Mouse (Mus musculus): ENCODE measurements around the gene Gatc. TPM values are rescaled to one million over a fixed set of nuclear protein-coding genes. Genes with fewer than 3 reads are reported as not detected.
"Not testable (repeated sequence)": the region's sequence is repeated elsewhere in the genome, so short reads cannot be mapped to it uniquely, and the experiment has no call there.

Gene Gatc
- total RNA-seq (2021) (10 to 100 TPM; 21.1 to 24.0 TPM), polyA plus RNA-seq (2012; rRNA removed) (12.2 and 15.4 TPM in 2 replicates)
- long read RNA-seq, transcript Gatc-201 (3 exons, 1,797 nt), result major isoform, 12 of 13 reads
- long read RNA-seq, partial matches to known transcripts, result 0 of 13 reads
- long read RNA-seq, other reads (novel, unspliced or antisense), result 1 of 13 reads

GRCm38 (mm10) chr5:115340577-115341313, at the start of gene Gatc, which contains the start of gene Triap1:
Gene Gatc (minus strand): TSS chr5:115341178.
Gene Triap1 (plus strand): TSS chr5:115341225.
- DNase-seq, result peak; percentile 94

- not testable (repeated sequence) for DNase-seq
These were observed 37.9 kb upstream of the Gatc start for GRCm38 (mm10) chr5:115378882-115379281.

DNA sequence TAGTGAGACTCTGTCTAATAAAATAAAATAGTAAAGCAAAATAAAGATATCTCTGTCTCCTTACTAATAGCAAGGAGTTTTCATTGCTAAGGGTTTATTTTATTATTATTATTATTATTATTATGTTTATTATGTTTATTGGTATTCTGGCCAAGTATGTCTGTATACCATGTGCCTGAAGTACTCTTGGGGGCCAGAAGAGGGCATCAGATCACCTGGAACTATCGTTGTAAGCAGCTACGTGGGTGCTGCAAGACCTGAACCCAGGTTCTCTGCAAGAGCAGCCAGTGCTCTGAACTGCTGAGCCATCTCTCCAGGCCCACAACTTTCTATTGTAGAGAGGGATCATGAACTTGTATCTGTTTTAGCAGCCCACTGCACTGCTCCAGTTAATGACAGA, 34.5 kb upstream of the Gatc start:
- DNase-seq, result no peak

DNA sequence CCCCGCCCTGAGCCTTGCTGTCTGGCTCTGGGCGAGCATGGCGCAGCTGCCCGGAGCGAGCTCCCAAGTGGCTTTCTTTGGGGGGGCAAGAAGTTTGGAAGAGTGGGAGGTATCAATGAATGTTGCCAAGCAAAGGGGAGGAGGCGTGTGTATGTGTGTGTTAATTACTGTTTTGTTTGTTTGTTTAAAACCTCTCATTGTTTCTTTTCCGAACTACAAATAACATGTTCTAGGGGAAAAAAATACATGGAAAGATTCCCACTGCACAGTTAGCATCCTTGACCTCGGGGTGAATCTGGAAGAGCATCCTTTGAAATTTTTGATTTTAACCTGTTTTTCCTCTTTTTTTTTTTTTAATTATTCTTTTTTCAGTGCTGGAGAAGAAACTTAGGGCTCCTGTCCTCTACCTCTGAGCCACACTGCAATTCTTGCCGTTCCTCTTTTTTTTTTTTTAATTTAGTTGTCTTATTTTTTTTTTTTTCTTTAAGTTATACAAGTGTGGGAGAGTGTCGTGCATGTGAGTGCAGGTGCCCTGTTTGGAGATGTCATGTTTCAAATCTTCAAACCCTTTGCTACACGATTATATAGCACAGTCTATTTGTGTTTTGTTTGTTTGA, 33.3 kb upstream of the Gatc start:
- DNase-seq, result no peak

DNA sequence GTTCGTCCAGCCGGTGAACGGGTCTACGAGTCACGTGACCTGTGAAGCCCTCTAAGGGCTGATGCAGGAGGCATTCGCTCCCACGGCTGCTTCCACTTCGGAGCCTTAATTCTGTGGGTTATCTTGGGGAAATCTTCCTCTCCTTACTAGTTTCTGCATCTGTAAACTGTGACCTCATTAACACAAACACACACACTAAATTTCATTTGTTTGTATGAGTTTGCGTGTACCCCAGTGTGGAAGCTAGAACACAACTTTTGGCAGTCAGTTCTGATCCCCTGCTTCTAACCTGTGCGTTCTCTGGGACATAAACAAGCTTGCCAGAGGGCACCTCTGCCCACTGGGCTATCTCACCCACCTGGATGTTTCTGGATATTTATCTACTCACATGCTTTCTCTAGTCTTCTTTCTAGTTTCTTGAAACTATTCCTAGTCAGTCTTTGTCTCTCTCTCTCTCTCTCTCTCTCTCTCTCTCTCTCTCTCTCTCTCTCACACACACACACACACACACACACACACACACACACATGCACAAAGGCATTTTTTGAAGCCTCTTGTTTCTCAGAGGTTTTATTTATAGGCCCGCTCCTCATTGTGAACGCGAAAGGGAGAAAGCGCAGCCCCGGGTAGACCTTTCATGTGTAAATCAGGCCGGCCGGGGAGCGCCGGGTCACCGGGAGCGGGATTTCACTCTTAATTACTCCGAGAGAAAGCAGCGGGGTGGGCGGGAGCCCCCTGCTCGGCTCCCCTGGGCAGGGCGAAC, 32.6 kb upstream of the Gatc start:
- DNase-seq, result no peak

DNA sequence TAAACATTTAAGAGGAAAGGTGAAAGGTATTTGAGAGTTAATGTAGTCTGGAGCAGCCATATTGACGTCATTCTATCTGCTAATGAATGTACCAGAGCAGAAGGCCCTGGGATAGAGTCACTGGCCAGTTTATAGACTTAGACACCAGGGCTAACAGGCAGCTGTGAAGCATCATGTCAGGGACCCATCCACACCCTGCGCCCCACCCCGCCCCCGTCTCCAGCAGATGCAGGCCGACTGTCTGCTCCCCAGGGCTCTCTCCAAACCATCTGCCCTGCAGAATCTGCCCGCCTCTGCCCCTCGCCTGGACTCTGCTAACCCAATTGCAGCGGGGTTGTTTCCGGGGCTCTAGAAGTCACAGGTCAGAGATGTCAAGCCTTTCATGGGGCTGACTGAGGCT, 30.8 kb upstream of the Gatc start:
- DNase-seq, result no peak

GRCm38 (mm10) chr5:115364782-115365181, 23.8 kb upstream of the Gatc start:
- DNase-seq, result no peak

DNA sequence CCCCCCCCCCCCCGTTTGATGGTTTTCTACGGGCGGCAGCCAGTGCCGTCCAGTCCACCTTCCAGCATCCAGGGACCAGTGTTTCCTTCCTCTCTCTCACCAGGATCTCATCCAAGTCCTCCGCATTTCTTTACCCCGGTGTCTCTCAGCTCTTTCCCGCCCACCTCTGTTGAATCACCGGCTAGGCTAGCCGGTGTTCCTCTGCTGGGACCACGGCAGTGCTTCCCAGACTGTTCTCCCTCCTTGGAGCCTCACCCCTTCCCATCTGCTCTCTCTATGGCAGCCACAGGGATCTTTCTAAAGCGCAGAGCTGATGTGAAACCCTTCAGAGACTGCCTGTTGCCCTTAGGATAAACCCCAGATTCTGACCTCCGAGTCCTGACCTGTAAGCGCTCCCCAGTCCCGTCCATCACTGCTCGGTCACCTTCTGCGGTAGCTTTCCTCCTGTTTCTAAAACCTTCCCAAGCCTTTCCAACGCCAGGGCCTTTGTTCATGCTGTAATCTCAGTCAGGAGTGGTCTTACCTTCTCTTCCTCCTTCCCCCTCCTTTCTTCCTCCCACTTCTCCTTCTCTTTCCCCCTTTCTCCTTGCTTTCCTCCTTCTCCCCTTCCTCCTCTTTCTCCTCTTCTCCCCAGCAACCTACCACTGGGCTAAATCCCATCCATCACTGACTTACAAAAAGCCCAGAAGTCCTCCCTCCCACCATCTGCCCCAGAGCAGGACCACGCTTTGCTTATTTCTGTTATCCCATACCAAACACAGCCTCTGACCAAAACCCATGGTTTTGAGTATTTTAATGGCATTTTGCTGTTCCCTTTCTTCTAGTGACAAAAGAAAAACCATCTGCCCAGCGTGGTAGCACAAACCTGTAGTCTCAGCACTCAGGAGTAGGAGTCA, 22.1 kb upstream of the Gatc start:
- no peak for DNase-seq

- no peak for DNase-seq
These were observed 21.2 kb upstream of the Gatc start for GRCm38 (mm10) chr5:115362216-115362615.

- peak; percentile 42 for DNase-seq
These were observed 18.9 kb upstream of the Gatc start for GRCm38 (mm10) chr5:115359851-115360372.

- DNase-seq, result no peak
These were observed 18.5 kb upstream of the Gatc start for GRCm38 (mm10) chr5:115359438-115359837.

DNA sequence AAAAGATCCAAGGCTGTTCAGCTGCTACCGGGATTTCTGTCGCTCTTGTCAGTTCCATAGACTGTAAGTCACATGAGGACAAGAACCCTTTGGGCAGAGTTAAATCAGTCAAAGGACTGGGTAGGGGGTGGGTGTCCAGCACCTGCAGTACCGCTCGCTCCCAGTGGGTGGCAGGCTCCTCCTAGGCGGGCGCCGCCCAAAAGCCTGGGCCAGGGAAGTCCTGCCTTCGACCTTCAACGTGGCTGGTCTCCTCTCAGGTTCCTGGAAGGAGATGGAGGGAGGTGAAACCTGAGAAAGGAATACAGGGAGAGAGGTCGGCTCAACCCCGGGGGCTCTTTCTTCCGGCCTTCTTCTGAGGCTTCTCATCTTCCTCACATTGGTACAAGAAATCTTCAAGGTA, 17.9 kb upstream of the Gatc start:
- peak; percentile 91 for DNase-seq

DNA sequence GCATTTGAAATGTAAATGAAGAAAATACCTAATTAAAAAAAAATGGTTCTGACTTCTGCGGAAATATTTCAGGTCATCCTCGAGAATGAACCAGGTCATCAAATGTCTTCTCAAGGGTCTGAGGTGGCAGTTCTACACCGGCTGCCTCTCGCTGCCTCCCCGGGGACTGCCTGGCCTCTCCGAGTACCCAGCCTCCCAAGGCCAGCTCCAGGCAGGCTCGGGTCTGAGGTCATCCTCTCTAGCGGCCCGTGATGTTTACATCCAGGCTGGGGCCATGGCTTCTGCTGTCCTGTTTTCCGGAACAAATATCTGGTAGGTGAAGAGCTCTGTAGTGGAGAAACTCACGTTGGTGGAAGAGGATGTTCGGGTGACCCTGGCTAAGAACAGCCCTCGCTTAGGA, 14.1 kb upstream of the Gatc start:
- no peak for DNase-seq

- no peak for DNase-seq
These were observed 10.4 kb upstream of the Gatc start for GRCm38 (mm10) chr5:115351348-115351747.

- no peak for DNase-seq
These were observed 8.2 kb upstream of the Gatc start for GRCm38 (mm10) chr5:115349225-115349555.

- peak; percentile 99 for DNase-seq
These were observed 7.7 kb upstream of the Gatc start, which contains the start of gene Cox6a1 for GRCm38 (mm10) chr5:115348546-115349224. Gene Cox6a1 (minus strand): TSS chr5:115348981.

- DNase-seq, result peak; percentile 85
These were observed 6.6 kb upstream of the Gatc start for GRCm38 (mm10) chr5:115347564-115347963.

DNA sequence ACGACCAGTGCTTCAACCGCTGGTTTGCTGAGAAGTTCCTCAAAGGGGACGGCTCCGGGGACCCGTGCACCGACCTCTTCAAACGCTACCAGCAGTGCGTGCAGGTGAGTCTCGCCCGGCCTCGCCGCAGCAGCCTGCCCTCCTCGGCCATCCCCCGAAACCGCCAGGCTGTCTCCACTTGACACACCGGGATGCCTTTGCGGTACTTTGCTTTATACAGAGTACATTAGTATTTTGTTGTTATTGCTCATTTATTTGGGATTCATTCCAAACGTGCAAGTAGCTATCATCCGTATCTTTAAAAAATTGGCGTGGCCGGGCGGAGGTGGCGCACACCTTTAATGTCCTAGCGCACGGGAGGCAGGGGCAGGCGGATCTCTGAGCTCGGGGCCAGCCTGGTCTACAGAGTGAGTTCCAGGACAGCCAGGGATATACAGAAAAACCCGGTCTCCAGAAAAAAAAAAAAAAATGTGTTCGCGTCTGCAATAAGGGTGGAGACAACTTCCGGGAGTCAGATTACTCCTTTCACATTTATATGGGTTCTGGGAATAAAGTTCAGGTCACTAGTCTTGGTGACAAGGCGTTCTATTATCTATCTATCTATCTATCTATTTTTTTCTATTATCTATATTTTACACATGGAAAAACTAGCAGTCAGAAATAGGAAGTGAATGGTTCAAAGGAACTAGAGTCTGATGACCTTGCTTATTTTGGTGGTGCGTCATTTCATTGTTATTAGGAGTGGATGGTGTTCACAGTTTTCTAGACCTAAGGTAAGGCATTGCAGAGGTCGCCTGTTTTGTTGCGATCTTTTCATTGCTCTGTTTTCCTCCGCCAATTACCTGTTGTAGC, 562 bp upstream of the Gatc start:
- DNase-seq, result no peak

- no peak for DNase-seq
These were observed 971 bp downstream of the Gatc start for GRCm38 (mm10) chr5:115340007-115340406.

DNA sequence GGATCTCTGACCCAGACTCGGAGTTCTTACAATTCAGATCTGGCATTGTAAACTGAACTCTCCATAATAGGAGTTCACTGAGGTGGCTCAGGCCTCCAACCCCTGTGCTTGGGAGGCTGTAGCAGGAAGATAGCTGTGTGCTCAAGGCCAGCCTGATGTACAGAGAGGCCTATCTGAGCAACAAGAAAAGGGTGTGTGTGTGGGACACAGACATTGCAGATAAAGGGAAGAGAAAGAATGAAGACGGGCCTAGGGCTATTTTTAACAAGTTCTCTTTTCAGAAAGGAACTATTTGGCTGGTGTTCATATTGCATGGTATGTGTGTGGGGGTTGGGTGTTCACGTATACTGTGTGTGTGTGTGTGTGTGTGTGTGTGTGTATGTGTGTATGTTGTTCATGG, 7.4 kb downstream of the Gatc start:
- DNase-seq, result no peak

All from adrenal gland, adult 2 months (tissue).